ENCODE assay signal across 8 mouse cellular contexts in the genomic region with DNA sequence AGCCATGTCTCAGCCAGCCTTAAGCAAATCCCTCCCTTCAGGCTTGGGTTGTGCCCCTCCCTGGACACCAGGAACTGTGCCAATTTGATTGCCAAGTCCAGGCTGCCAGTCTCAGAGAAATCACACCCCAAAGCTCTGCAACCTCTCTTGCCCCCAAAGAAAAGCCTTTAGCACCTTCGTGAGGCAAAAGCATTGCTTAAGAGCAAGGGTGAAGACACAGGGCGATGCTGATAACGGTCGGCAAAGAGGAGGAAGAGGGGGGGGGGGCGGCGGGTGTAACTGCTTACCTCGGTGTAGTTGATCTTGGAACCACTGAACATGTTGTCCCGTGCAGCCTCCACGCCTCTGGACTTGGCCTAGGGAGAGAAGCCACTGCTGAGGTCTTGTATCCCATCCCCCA. TPM values are rescaled to one million over a fixed set of nuclear protein-coding genes. Genes with fewer than 3 reads are reported as not detected.
A peak's percentile ranks its signal among the peaks of the same experiment; 100 is the strongest.
DNase-seq lines count a peak whose midpoint lies in the region; ATAC-seq lines count a peak whose summit lies in the region.

No protein-coding gene starts in this region.

- H3K4me2 ChIP-seq in neural tube, embryonic 11.5 days (ENCODE audit: low read depth) = peak overlapping the region; percentile 75
- H3K4me2 ChIP-seq in embryonic facial prominence, embryonic 11.5 days (ENCODE audit: low read depth, low read length) = peak overlapping the region; percentile 69
- peak overlapping the region; percentile 76 for H3K4me2 ChIP-seq in hindbrain, embryonic 16.5 days (ENCODE audit: low read length)

- H3K4me3 ChIP-seq in neural tube, embryonic 11.5 days (ENCODE audit: low read depth, low read length) = peak overlapping the region; percentile 61
- peak overlapping the region; percentile 73 for H3K4me3 ChIP-seq in embryonic facial prominence, embryonic 11.5 days (ENCODE audit: low read depth, low read length)
- peak overlapping the region; percentile 71 for H3K4me3 ChIP-seq in hindbrain, embryonic 16.5 days (ENCODE audit: low read length)

- peaks cover 9% of the 10 kb centered on the region; the same call in 1 of the 2 replicates for H3K36me3 ChIP-seq in neural tube, embryonic 11.5 days (ENCODE audit: control insufficient read depth, insufficient read depth, low read length)
- no peaks in the 10 kb centered on the region; the same call in 1 of the 2 replicates for H3K36me3 ChIP-seq in embryonic facial prominence, embryonic 11.5 days (replicated peaks; ENCODE audit: control insufficient read depth, insufficient read depth, low read depth, low read length)
- H3K36me3 ChIP-seq in hindbrain, embryonic 16.5 days (ENCODE audit: control insufficient read depth, insufficient read depth, low read length) = peaks cover 13% of the 10 kb centered on the region

- 0 out of 2 replicates have a peak, but pooled peaks cover 6% of the 10 kb centered on the region for H3K4me1 ChIP-seq in neural tube, embryonic 11.5 days (ENCODE audit: control insufficient read depth, insufficient read depth, low read length)
- H3K4me1 ChIP-seq in embryonic facial prominence, embryonic 11.5 days (ENCODE audit: control insufficient read depth, insufficient read depth, low read length) = no peaks in the 10 kb centered on the region
- peaks cover 33% of the 10 kb centered on the region for H3K4me1 ChIP-seq in hindbrain, embryonic 16.5 days (ENCODE audit: control insufficient read depth, insufficient read depth, low read depth, low read length)

- WGBS in neural tube, embryonic 11.5 days = 64% methylated on average over 7 of the region's 9 CpGs
- WGBS in embryonic facial prominence, embryonic 11.5 days = 73% methylated on average over 9 of the region's 9 CpGs
- WGBS in hindbrain, embryonic 16.5 days = 55% methylated on average over 8 of the region's 9 CpGs

- no peak for ATAC-seq in neural tube, embryonic 11.5 days (ENCODE audit: insufficient read depth, low FRiP score, low TSS enrichment)
- ATAC-seq in embryonic facial prominence, embryonic 11.5 days (replicated peaks; ENCODE audit: insufficient number of reproducible peaks, low FRiP score, low TSS enrichment, low read depth) = no peak
- no peak for ATAC-seq in hindbrain, embryonic 16.5 days

- no peaks in the 10 kb centered on the region for H3K9me3 ChIP-seq in neural tube, embryonic 11.5 days (ENCODE audit: control insufficient read depth, low read length)
- no peaks in the 10 kb centered on the region for H3K9me3 ChIP-seq in embryonic facial prominence, embryonic 11.5 days (replicated peaks; ENCODE audit: control insufficient read depth, low read length)
- no peaks in the 10 kb centered on the region for H3K9me3 ChIP-seq in hindbrain, embryonic 16.5 days (ENCODE audit: control insufficient read depth, low read length)

- H3K27ac ChIP-seq in neural tube, embryonic 11.5 days (ENCODE audit: low read depth, low read length) = no peak overlapping the region
- H3K27ac ChIP-seq in embryonic facial prominence, embryonic 11.5 days (replicated peaks; ENCODE audit: low read depth, low read length) = no peak overlapping the region
- H3K27ac ChIP-seq in hindbrain, embryonic 16.5 days (ENCODE audit: low read depth, low read length) = no peak overlapping the region

- no peaks in the 10 kb centered on the region for H3K27me3 ChIP-seq in neural tube, embryonic 11.5 days (ENCODE audit: control insufficient read depth, insufficient read depth, low read length)
- H3K27me3 ChIP-seq in embryonic facial prominence, embryonic 11.5 days (ENCODE audit: control insufficient read depth, insufficient read depth, low read length) = no peaks in the 10 kb centered on the region
- no peaks in the 10 kb centered on the region for H3K27me3 ChIP-seq in hindbrain, embryonic 16.5 days (replicated peaks; ENCODE audit: control insufficient read depth, insufficient read depth, low read length)

- H3K9ac ChIP-seq in neural tube, embryonic 11.5 days (ENCODE audit: low read length) = no peak overlapping the region; the same call in 1 of the 2 replicates
- H3K9ac ChIP-seq in embryonic facial prominence, embryonic 11.5 days (replicated peaks; ENCODE audit: low read length) = 0 out of 2 replicates have a peak overlapping the region, but pooled peaks have one; percentile 18
- 0 out of 2 replicates have a peak overlapping the region, but pooled peaks have one; percentile 39 for H3K9ac ChIP-seq in hindbrain, embryonic 16.5 days (ENCODE audit: low read depth, low read length)

- no peak for DNase-seq in neural tube, embryonic 11.5 days (ENCODE audit: low spot score)
- DNase-seq in neural tube, embryonic 10.5 days (ENCODE audit: extremely low spot score, low spot score) = no peak
- no peak for DNase-seq in embryonic facial prominence, embryonic 11.5 days (ENCODE audit: low spot score)
- peak; percentile 34 for DNase-seq in lung, postnatal 36 days
- DNase-seq in urinary bladder, postnatal 4 days (ENCODE audit: low spot score in 2 of 2) = no peak
- no peak for DNase-seq in spleen, postnatal 4 days (ENCODE audit: low spot score in 2 of 2)
- DNase-seq in frontal cortex, postnatal 10 days (ENCODE audit: low spot score in 2 of 2) = no peak

RNA-seq across cellular contexts. Expression of gene Gpi1, which starts 1.5 kb away (rescaled TPM):
- 306 and 324 TPM in 2 replicates for polyA plus RNA-seq in neural tube, embryonic 11.5 days (2014; fragmentation: Nextera tagmentation; extraction: Ambion mirVana)
- 287 and 295 TPM in 2 replicates for polyA plus RNA-seq in embryonic facial prominence, embryonic 11.5 days (2014; fragmentation: Nextera tagmentation; extraction: Ambion mirVana)
- polyA plus RNA-seq in hindbrain, embryonic 16.5 days (2015; fragmentation: Nextera tagmentation; extraction: Ambion mirVana) = 355 and 401 TPM in 2 replicates

RNA-seq across cellular contexts. Expression of gene Gm6096, which starts 22.2 kb away (rescaled TPM):
- polyA plus RNA-seq in neural tube, embryonic 11.5 days (2014; fragmentation: Nextera tagmentation; extraction: Ambion mirVana) = 0.69 and 1.2 TPM in 2 replicates
- polyA plus RNA-seq in embryonic facial prominence, embryonic 11.5 days (2014; fragmentation: Nextera tagmentation; extraction: Ambion mirVana) = not detected in 2 replicates
- polyA plus RNA-seq in hindbrain, embryonic 16.5 days (2015; fragmentation: Nextera tagmentation; extraction: Ambion mirVana) = 0.71 TPM in 1 of 2 replicates, not detected in the other

RNA-seq across cellular contexts. Expression of gene Pdcd2l, which starts 32.2 kb away (rescaled TPM):
- 60.8 and 64.4 TPM in 2 replicates for polyA plus RNA-seq in neural tube, embryonic 11.5 days (2014; fragmentation: Nextera tagmentation; extraction: Ambion mirVana)
- polyA plus RNA-seq in embryonic facial prominence, embryonic 11.5 days (2014; fragmentation: Nextera tagmentation; extraction: Ambion mirVana) = 59.0 and 60.9 TPM in 2 replicates
- 76.2 and 87.3 TPM in 2 replicates for polyA plus RNA-seq in hindbrain, embryonic 16.5 days (2015; fragmentation: Nextera tagmentation; extraction: Ambion mirVana)

RNA-seq across cellular contexts. Expression of gene Uba2, which starts 59.2 kb away (rescaled TPM):
- polyA plus RNA-seq in neural tube, embryonic 11.5 days (2014; fragmentation: Nextera tagmentation; extraction: Ambion mirVana) = 261 and 264 TPM in 2 replicates
- polyA plus RNA-seq in embryonic facial prominence, embryonic 11.5 days (2014; fragmentation: Nextera tagmentation; extraction: Ambion mirVana) = 285 and 288 TPM in 2 replicates
- 145 and 159 TPM in 2 replicates for polyA plus RNA-seq in hindbrain, embryonic 16.5 days (2015; fragmentation: Nextera tagmentation; extraction: Ambion mirVana)
